Mouse (Mus musculus): ENCODE data around the gene Tnfrsf8. TPM values are rescaled to one million over a fixed set of nuclear protein-coding genes. Genes with fewer than 3 reads are reported as not detected.
A peak's percentile ranks its signal among the peaks of the same experiment; 100 is the strongest.

Tnfrsf8 gene
- polyA plus RNA-seq, 2 experiments: 0.02 to 0.05 TPM

DNA sequence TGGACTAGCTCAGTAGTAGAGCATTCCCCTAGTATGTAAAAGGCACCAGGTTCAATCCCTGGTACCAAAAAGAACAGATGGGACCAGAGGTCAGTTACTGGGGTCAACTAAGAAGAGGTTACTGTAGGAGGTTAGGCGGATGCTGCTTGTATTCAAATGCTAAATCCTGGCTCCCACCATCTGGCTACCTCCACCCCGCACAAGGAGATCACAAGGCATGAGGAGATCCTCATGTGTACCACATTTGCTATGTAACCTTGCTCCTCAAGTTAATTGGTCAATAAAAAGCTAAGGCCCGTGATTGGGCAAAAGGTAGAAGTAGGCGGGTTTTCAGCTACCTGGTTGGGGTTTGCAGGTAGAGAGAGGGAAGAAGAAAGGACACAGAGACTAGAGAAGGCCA is 43.3 kb downstream of the Tnfrsf8 start:
- Histone ChIP-seq H3K9ac (replicated peaks) (no peak overlapping the region), H3K4me2 (ENCODE audit: low read depth) (no peak overlapping the region), H3K27ac (no peak overlapping the region), H3K36me3 (replicated peaks; ENCODE audit: control insufficient read depth, insufficient read depth, low read depth) (no peaks in the 10 kb centered on the region), H3K27me3 (ENCODE audit: control insufficient read depth, insufficient read depth, low read length) (no peaks in the 10 kb centered on the region), H3K4me1 (replicated peaks; ENCODE audit: control insufficient read depth in 2 of 2, insufficient read depth in 2 of 2, low read length in 1 of 2) (no peaks in the 10 kb centered on the region), H3K9me3 (ENCODE audit: control insufficient read depth, low read length) (no peaks in the 10 kb centered on the region), H3K4me3 (ENCODE audit: insufficient read depth in 1 of 2, low read depth in 2 of 2, low read length in 2 of 2) (no peak overlapping the region)
- no peak for TF ChIP-seq CTCF (IDR thresholded peaks at IDR 0.05; ENCODE audit: low read depth)
- no peak for TF ChIP-seq EP300 (IDR thresholded peaks at IDR 0.05; ENCODE audit: low read depth)
- ATAC-seq (ENCODE audit: insufficient read depth) (no peak), DNase-seq (ENCODE audit: low read depth in 3 of 3, low spot score in 3 of 3) (no peak)
- WGBS (ENCODE audit: insufficient replicate concordance): 67% methylated on average over 4 of the region's 4 CpGs

DNA sequence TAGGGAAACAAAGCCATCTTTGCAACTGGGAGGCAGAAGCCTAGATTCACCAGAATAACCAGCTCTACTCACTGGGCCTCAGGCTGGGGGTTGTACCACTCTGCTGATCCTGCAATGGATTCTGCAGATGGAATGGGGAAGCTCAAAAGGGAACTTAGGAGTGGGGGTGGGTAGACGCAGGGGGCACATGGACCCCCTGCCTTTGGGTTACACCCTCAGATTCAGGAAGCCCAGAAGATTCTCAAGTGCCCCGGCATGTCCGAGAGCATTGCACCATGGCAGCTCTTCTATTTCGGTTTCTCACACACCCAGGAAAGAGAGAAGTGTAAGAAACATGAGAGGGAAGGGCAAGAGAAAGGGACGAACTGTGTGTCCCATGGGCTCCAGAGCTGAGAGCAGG is 44.8 kb downstream of the Tnfrsf8 start:
- H3K27ac ChIP-seq: no peak overlapping the region
- DNase-seq (ENCODE audit: low read depth in 3 of 3, low spot score in 3 of 3): no peak
- no peak overlapping the region for H3K9ac ChIP-seq (replicated peaks)
- H3K4me2 ChIP-seq (ENCODE audit: low read depth): no peak overlapping the region
- H3K4me1 ChIP-seq (replicated peaks; ENCODE audit: control insufficient read depth in 2 of 2, insufficient read depth in 2 of 2, low read length in 1 of 2): no peaks in the 10 kb centered on the region
- 0 out of 2 replicates have a peak, but pooled peaks have one; percentile 17 for ATAC-seq (ENCODE audit: insufficient read depth)
- WGBS (ENCODE audit: insufficient replicate concordance): 39% methylated on average over 5 of the region's 5 CpGs
- H3K9me3 ChIP-seq (ENCODE audit: control insufficient read depth, low read length): no peaks in the 10 kb centered on the region
- TF ChIP-seq EP300 (IDR thresholded peaks at IDR 0.05; ENCODE audit: low read depth) (no peak), CTCF (IDR thresholded peaks at IDR 0.05; ENCODE audit: low read depth) (no peak)
- H3K4me3 ChIP-seq (ENCODE audit: insufficient read depth in 1 of 2, low read depth in 2 of 2, low read length in 2 of 2): no peak overlapping the region
- no peaks in the 10 kb centered on the region for H3K27me3 ChIP-seq (ENCODE audit: control insufficient read depth, insufficient read depth, low read length)
- H3K36me3 ChIP-seq (replicated peaks; ENCODE audit: control insufficient read depth, insufficient read depth, low read depth): no peaks in the 10 kb centered on the region

DNA sequence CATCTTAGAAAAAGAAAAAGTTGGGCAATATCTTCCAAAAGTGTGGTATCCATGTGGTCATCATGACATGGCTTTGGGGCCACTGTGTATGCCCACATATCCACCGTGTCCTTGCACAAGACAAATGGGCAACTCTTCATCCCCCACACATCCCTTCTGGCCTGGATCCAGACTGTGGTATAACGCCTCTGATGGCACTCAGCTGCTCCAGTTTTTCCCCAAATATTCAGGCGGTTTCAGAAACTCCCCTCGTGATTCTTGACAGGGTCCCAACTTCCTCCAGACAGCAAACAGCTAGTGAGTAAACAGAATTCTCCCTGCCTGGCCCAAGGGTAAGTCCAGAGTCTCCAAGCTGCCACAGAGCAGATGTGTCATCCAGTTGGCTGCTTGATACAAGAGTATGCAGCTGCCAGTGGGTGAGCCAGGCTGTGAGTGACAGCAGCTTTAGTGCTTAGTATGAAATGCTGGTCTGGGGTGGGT is 47.3 kb downstream of the Tnfrsf8 start:
- no peak overlapping the region for H3K4me2 ChIP-seq (ENCODE audit: low read depth)
- no peaks in the 10 kb centered on the region for H3K36me3 ChIP-seq (replicated peaks; ENCODE audit: control insufficient read depth, insufficient read depth, low read depth)
- H3K27ac ChIP-seq: no peak overlapping the region
- 39% methylated on average over 4 of the region's 4 CpGs for WGBS (ENCODE audit: insufficient replicate concordance)
- H3K4me3 ChIP-seq (ENCODE audit: insufficient read depth in 1 of 2, low read depth in 2 of 2, low read length in 2 of 2): no peak overlapping the region
- no peaks in the 10 kb centered on the region for H3K9me3 ChIP-seq (ENCODE audit: control insufficient read depth, low read length)
- TF ChIP-seq EP300 (IDR thresholded peaks at IDR 0.05; ENCODE audit: low read depth) (no peak), CTCF (IDR thresholded peaks at IDR 0.05; ENCODE audit: low read depth) (no peak)
- no peaks in the 10 kb centered on the region for H3K4me1 ChIP-seq (replicated peaks; ENCODE audit: control insufficient read depth in 2 of 2, insufficient read depth in 2 of 2, low read length in 1 of 2)
- no peak overlapping the region for H3K9ac ChIP-seq (replicated peaks)
- no peak for ATAC-seq (ENCODE audit: insufficient read depth)
- no peak for DNase-seq (ENCODE audit: low read depth in 3 of 3, low spot score in 3 of 3)
- no peaks in the 10 kb centered on the region for H3K27me3 ChIP-seq (ENCODE audit: control insufficient read depth, insufficient read depth, low read length)

DNA sequence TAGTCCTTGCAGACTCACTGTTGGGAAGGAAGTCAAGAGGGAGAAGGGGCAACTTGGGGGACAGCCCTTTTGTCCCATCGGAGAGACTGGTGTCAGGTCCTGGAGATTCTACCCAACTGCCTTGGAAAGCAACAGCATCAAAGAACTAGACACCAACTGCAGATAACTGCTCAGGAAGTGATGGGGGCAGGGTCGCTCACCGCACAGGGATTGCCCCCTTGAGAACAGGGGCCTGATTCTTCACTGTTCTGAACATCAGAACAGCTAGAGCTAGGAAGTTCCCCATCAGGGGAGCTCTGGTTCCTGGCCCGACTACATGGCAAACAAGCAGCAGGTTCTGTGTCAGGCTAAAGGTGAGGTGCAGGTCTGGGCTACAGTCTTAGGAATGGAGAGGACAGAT is 48.5 kb downstream of the Tnfrsf8 start:
- ATAC-seq (ENCODE audit: insufficient read depth) (no peak), DNase-seq (ENCODE audit: low read depth in 3 of 3, low spot score in 3 of 3) (no peak)
- Histone ChIP-seq H3K27me3 (ENCODE audit: control insufficient read depth, insufficient read depth, low read length) (no peaks in the 10 kb centered on the region), H3K36me3 (replicated peaks; ENCODE audit: control insufficient read depth, insufficient read depth, low read depth) (no peaks in the 10 kb centered on the region), H3K9ac (replicated peaks) (no peak overlapping the region), H3K4me1 (replicated peaks; ENCODE audit: control insufficient read depth in 2 of 2, insufficient read depth in 2 of 2, low read length in 1 of 2) (no peaks in the 10 kb centered on the region), H3K9me3 (ENCODE audit: control insufficient read depth, low read length) (no peaks in the 10 kb centered on the region), H3K27ac (no peak overlapping the region), H3K4me3 (ENCODE audit: insufficient read depth in 1 of 2, low read depth in 2 of 2, low read length in 2 of 2) (no peak overlapping the region), H3K4me2 (ENCODE audit: low read depth) (no peak overlapping the region)
- WGBS (ENCODE audit: insufficient replicate concordance): 36% methylated on average over 4 of the region's 4 CpGs
- TF ChIP-seq EP300 (IDR thresholded peaks at IDR 0.05; ENCODE audit: low read depth) (no peak), CTCF (IDR thresholded peaks at IDR 0.05; ENCODE audit: low read depth) (no peak)

DNA sequence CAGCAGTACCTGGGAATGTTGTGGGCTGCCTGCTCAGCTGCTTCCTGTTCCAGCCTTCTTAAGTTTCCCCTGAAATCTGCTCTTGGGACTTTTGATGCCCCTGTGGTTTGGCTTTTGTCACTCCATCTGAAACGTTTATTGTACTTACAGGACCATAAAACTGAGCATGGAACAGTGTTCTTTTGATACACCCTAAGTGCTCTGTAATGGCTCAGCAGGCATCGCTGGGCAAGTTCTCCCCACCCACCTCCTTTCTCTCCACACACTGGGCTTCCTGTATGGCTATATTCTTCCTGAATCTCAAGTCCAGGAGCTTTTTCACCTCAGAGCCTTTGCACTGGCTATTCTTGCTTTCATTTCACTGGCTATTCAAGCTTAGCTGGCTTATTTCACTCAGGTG is 50.2 kb downstream of the Tnfrsf8 start:
- Histone ChIP-seq H3K27ac (no peak overlapping the region), H3K4me3 (ENCODE audit: insufficient read depth in 1 of 2, low read depth in 2 of 2, low read length in 2 of 2) (no peak overlapping the region), H3K4me2 (ENCODE audit: low read depth) (no peak overlapping the region), H3K4me1 (replicated peaks; ENCODE audit: control insufficient read depth in 2 of 2, insufficient read depth in 2 of 2, low read length in 1 of 2) (no peaks in the 10 kb centered on the region), H3K9me3 (ENCODE audit: control insufficient read depth, low read length) (no peaks in the 10 kb centered on the region), H3K27me3 (ENCODE audit: control insufficient read depth, insufficient read depth, low read length) (no peaks in the 10 kb centered on the region), H3K36me3 (replicated peaks; ENCODE audit: control insufficient read depth, insufficient read depth, low read depth) (no peaks in the 10 kb centered on the region), H3K9ac (replicated peaks) (no peak overlapping the region)
- no peak for ATAC-seq (ENCODE audit: insufficient read depth)
- 6% methylated on average over 2 of the region's 2 CpGs for WGBS (ENCODE audit: insufficient replicate concordance)
- DNase-seq (ENCODE audit: low read depth in 3 of 3, low spot score in 3 of 3): no peak
- no peak for TF ChIP-seq CTCF (IDR thresholded peaks at IDR 0.05; ENCODE audit: low read depth)
- TF ChIP-seq EP300 (IDR thresholded peaks at IDR 0.05; ENCODE audit: low read depth): no peak

Measured in liver, embryonic 14.5 days (tissue).